Mouse (Mus musculus) lung, embryonic 14.5 days (tissue): ENCODE results near the gene Gm49361. TPM values are rescaled to one million over a fixed set of nuclear protein-coding genes. Genes with fewer than 3 reads are reported as not detected.
"Not testable (repeated sequence)": the region's sequence is repeated elsewhere in the genome, so short reads cannot be mapped to it uniquely, and the experiment has no call there.

ENCODE experiments used
- ATAC-seq: fragments of 200-750 bp; cut with Nextera tagmentation; 2 replicates; pipeline ENCODE4 v1.8.0; 2017; ENCODE audit warnings: mild to moderate bottlenecking, moderate TSS enrichment, moderate library complexity; ENCODE audit not compliant: insufficient read depth
- DNase-seq: peaks from one replicate; pipeline ENCODE4 v3.0.0-alpha.2; 2015
- H3K27ac ChIP-seq: fragments of 300-500 bp; sonication (generic); 2 replicates; pipeline ENCODE4 v1.5.1; 2014; ENCODE audit warnings: low read depth, mild to moderate bottlenecking, moderate library complexity
- H3K27me3 ChIP-seq: fragments of 300-500 bp; sonication (generic); 2 replicates; pipeline ENCODE4 v1.6.1; 2014; ENCODE audit warnings: low read length, control low read depth; ENCODE audit not compliant: insufficient read depth
- H3K36me3 ChIP-seq: fragments of 300-500 bp; sonication (generic); 2 replicates; pipeline ENCODE4 v1.6.1; 2014; ENCODE audit warnings: control low read depth; ENCODE audit not compliant: insufficient read depth
- H3K4me1 ChIP-seq: fragments of 300-500 bp; sonication (generic); 2 replicates; pipeline ENCODE4 v1.6.1; 2014; ENCODE audit warnings: antibody characterized with exemption, control low read depth; ENCODE audit not compliant: insufficient read depth
- H3K4me2 ChIP-seq: fragments of 300-500 bp; sonication (generic); 2 replicates; pipeline ENCODE4 v1.6.1; 2014; ENCODE audit warnings: mild to moderate bottlenecking
- H3K4me3 ChIP-seq: fragments of 300-500 bp; sonication (generic); 2 replicates; pipeline ENCODE4 v1.5.1; 2014; ENCODE audit warnings: low read depth, low read length
- H3K9ac ChIP-seq: fragments of 300-500 bp; sonication (generic); 2 replicates; pipeline ENCODE4 v1.6.1; 2014
- H3K9me3 ChIP-seq: fragments of 300-500 bp; sonication (generic); 2 replicates; pipeline ENCODE4 v1.6.1; 2016; ENCODE audit warnings: low read depth, low read length, control low read depth
- CTCF ChIP-seq: IDR thresholded peaks from 2 replicates; pipeline ENCODE4 v1.5.1; 2016; ENCODE audit warnings: antibody characterized with exemption, low read depth
- WGBS: fragments of 180-500 bp; shearing (Covaris S2); extraction: QIAGEN DNeasy Blood & Tissue Kit; methylation state at CpG from one replicate; pipeline ENCODE4 v1.1.7; 2014; 5-methylcytosine and 5-hydroxymethylcytosine counted together
- polyA plus RNA-seq: library from polyadenylated mRNA; unstranded; fragments of >200 nt; fragmentation: Nextera tagmentation; extraction: Ambion mirVana; gene quantifications from 2 replicates; pipeline ENCODE4 v1.2.1, GENCODE M21; 2014

The Gm49361 gene
- polyA plus RNA-seq, 1 experiment from 2014 or later: not detected

DNA sequence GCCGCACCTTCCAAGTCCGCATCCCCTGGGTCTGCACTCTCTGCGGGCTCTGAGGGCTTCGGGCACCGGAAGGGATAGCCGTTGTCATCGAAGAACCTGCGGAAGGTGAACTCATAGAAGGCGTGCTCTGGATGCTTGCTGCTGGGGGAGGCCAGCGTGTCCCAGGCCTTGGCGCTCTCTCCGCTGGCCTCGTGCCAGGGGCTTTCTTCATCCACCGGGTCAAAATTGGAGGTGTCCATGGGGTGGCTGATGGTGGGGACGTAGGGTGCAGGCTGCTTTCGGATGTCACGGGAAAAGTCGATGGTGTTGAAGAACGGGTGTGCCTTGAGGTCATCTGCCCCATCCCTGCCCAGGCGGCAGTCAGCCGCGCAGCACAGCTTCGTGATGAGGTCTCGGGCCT is 54.6 kb downstream of the Gm49361 start:
- H3K4me2 ChIP-seq: no peak overlapping the region
- DNase-seq (no peak), ATAC-seq (no peak)
- no peak for TF ChIP-seq CTCF
- H3K9ac ChIP-seq: no peak overlapping the region
- H3K27me3 ChIP-seq: no peaks in the 10 kb centered on the region
- WGBS: 90% methylated on average over 24 of the region's 24 CpGs
- no peak overlapping the region for H3K4me3 ChIP-seq
- H3K9me3 ChIP-seq: no peaks in the 10 kb centered on the region
- no peaks in the 10 kb centered on the region for H3K4me1 ChIP-seq
- H3K36me3 ChIP-seq: peaks cover 57% of the 10 kb centered on the region
- H3K27ac ChIP-seq: no peak overlapping the region

GRCm38 (mm10) chr14:57690681-57691080 is 55.2 kb downstream of the Gm49361 start:
- Histone ChIP-seq H3K4me1 (no peaks in the 10 kb centered on the region), H3K9ac (no peak overlapping the region), H3K9me3 (no peaks in the 10 kb centered on the region), H3K36me3 (peaks cover 51% of the 10 kb centered on the region), H3K27me3 (no peaks in the 10 kb centered on the region), H3K27ac (no peak overlapping the region), H3K4me3 (no peak overlapping the region), H3K4me2 (no peak overlapping the region)
- TF ChIP-seq CTCF: no peak
- ATAC-seq (no peak), DNase-seq (no peak)
- 77% methylated on average over 8 of the region's 8 CpGs for WGBS

- H3K9me3 ChIP-seq, H3K4me2 ChIP-seq, DNase-seq, H3K27me3 ChIP-seq, ATAC-seq, H3K4me1 ChIP-seq, H3K9ac ChIP-seq, H3K4me3 ChIP-seq, H3K27ac ChIP-seq: not testable (repeated sequence)
- H3K36me3 ChIP-seq: peaks cover 29% of the 10 kb centered on the region
- 91% methylated on average over 7 of the region's 7 CpGs for WGBS
Observed at GRCm38 (mm10) chr14:57688066-57688465, 57.8 kb downstream of the Gm49361 start.

DNA sequence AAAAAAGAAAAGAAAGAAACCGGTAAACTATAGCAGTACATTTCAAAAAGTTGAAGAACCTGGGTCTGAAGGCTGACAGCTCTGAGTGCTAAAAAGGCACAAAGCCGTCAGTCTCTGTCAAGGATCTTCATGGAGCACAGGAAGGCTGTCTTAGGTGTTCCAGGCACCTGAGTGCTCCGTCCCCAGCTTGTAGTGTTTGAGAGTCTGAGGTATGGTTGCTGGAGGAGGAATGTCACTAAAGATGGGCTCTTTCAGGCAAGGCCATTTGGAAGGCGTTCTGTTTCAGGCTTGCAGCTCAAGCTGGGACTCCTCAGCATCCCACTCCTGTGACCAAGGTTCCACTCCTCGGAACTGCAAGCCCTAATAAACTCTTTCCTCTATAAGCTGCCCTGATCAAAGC is 58.5 kb downstream of the Gm49361 start:
- Histone ChIP-seq H3K9me3 (no peaks in the 10 kb centered on the region), H3K27ac (no peak overlapping the region), H3K36me3 (peaks cover 24% of the 10 kb centered on the region), H3K27me3 (no peaks in the 10 kb centered on the region), H3K4me1 (no peaks in the 10 kb centered on the region), H3K9ac (no peak overlapping the region), H3K4me3 (no peak overlapping the region), H3K4me2 (no peak overlapping the region)
- no peak for ATAC-seq
- WGBS: 66% methylated on average over 5 of the region's 5 CpGs
- no peak for TF ChIP-seq CTCF
- DNase-seq: peak; percentile 37

- H3K9ac ChIP-seq: no peak overlapping the region
- no peak for DNase-seq
- H3K4me3 ChIP-seq: no peak overlapping the region
- no peaks in the 10 kb centered on the region for H3K27me3 ChIP-seq
- no peak for ATAC-seq
- no peaks in the 10 kb centered on the region for H3K4me1 ChIP-seq
- no peak overlapping the region for H3K4me2 ChIP-seq
- no peak overlapping the region for H3K27ac ChIP-seq
- 91% methylated on average over 6 of the region's 6 CpGs for WGBS
- H3K36me3 ChIP-seq: peaks cover 22% of the 10 kb centered on the region
- no peak for TF ChIP-seq CTCF
- H3K9me3 ChIP-seq: no peaks in the 10 kb centered on the region
Observed at GRCm38 (mm10) chr14:57686647-57687046, 59.3 kb downstream of the Gm49361 start.

DNA sequence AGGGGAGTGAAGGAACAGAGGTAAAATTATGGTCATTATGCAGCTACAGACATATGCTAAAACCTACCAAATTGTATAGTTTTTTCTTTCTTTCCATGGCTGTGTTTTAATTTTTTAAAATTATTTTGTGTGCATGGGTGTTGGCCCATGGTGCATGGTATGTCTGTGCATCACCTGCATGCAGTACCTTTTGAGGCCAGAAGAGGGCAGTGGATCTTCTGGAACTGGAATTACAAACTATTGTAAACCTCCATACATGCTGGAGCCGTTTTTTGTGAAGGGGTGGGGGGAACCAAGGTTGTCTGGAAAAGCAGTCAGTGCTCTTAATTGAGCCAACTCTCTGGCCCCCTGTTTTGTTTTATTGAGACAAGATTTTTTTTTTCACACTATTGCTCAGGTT is 61.3 kb downstream of the Gm49361 start:
- TF ChIP-seq CTCF: peak; percentile 88
- no peaks in the 10 kb centered on the region for H3K9me3 ChIP-seq
- 4% methylated on average over 1 of the region's 1 CpGs for whole genome bisulfite sequencing
- H3K4me1 ChIP-seq: no peaks in the 10 kb centered on the region
- H3K9ac ChIP-seq: no peak overlapping the region
- no peak overlapping the region for H3K27ac ChIP-seq
- ATAC-seq: no peak
- no peak overlapping the region for H3K4me3 ChIP-seq
- DNase-seq: peak; percentile 82
- H3K36me3 ChIP-seq: peaks cover 7% of the 10 kb centered on the region; the same call in 1 of the 2 replicates
- H3K27me3 ChIP-seq: no peaks in the 10 kb centered on the region
- H3K4me2 ChIP-seq: no peak overlapping the region

- no peak overlapping the region for H3K4me3 ChIP-seq
- no peak overlapping the region for H3K4me2 ChIP-seq
- H3K4me1 ChIP-seq: no peaks in the 10 kb centered on the region
- ATAC-seq (no peak), DNase-seq (no peak)
- no peaks in the 10 kb centered on the region for H3K9me3 ChIP-seq
- WGBS: 88% methylated on average over 4 of the region's 4 CpGs
- TF ChIP-seq CTCF: no peak
- H3K9ac ChIP-seq: no peak overlapping the region
- no peaks in the 10 kb centered on the region for H3K36me3 ChIP-seq
- no peak overlapping the region for H3K27ac ChIP-seq
- no peaks in the 10 kb centered on the region for H3K27me3 ChIP-seq
Observed at GRCm38 (mm10) chr14:57682751-57683150, 63.2 kb downstream of the Gm49361 start.

- Histone ChIP-seq H3K27me3 (no peaks in the 10 kb centered on the region), H3K4me2 (no peak overlapping the region), H3K9me3 (no peaks in the 10 kb centered on the region), H3K4me3 (no peak overlapping the region), H3K4me1 (no peaks in the 10 kb centered on the region), H3K27ac (no peak overlapping the region), H3K9ac (no peak overlapping the region), H3K36me3 (no peaks in the 10 kb centered on the region)
- DNase-seq (peak; percentile 96), ATAC-seq (peak; percentile 84)
- 36% methylated on average over 5 of the region's 5 CpGs for WGBS
- peak; percentile 87 for TF ChIP-seq CTCF
Observed at GRCm38 (mm10) chr14:57679958-57680535, 65.9 kb downstream of the Gm49361 start.
